Mouse (Mus musculus) adrenal gland, adult 2 months (tissue): ENCODE measurements around the gene Krtap5-3. TPM values are rescaled to one million over a fixed set of nuclear protein-coding genes. Genes with fewer than 3 reads are reported as not detected.

Experiments used
- polyA plus RNA-seq: library from polyadenylated mRNA; depleted of rRNA; stranded (reverse); fragments of >200 nt; gene quantifications from 2 replicates; pipeline ENCODE4 v1.2.3, GENCODE M21; 2012; rRNA removed
- total RNA-seq, 2 experiments: library from RNA; stranded (reverse); gene quantifications; 2 replicates each; pipeline ENCODE4 v1.2.3; 2021

Krtap5-3 gene
- total and polyA plus RNA-seq, 3 experiments, result not detected

Other genes with a start within 250 kb of the Krtap5-3 start
- 10 to 100 TPM; 52.3 to 59.3 TPM for gene Mob2, start 140.3 kb upstream of the Krtap5-3 start, total RNA-seq
- gene Mob2, start 140.3 kb upstream of the Krtap5-3 start, polyA plus RNA-seq, result 33.1 and 38.2 TPM in 2 replicates
- gene Dusp8, start 105.5 kb upstream of the Krtap5-3 start, total RNA-seq, result 10 to 100 TPM; 11.1 to 15.9 TPM
- gene Dusp8, start 105.5 kb upstream of the Krtap5-3 start, polyA plus RNA-seq, result 10.7 and 13.2 TPM in 2 replicates
- not detected for gene Gm45618, start 80.6 kb upstream of the Krtap5-3 start, total RNA-seq
- not detected in 2 replicates for gene Gm45618, start 80.6 kb upstream of the Krtap5-3 start, polyA plus RNA-seq
- gene Gm39115, start 65.3 kb upstream of the Krtap5-3 start, total RNA-seq, result not detected
- gene Gm39115, start 65.3 kb upstream of the Krtap5-3 start, polyA plus RNA-seq, result not detected in 2 replicates
- gene Gm45337, start 56.8 kb upstream of the Krtap5-3 start, total RNA-seq, result not detected
- not detected in 2 replicates for gene Gm45337, start 56.8 kb upstream of the Krtap5-3 start, polyA plus RNA-seq
- not detected for gene Gm29735, start 44.3 kb upstream of the Krtap5-3 start, total RNA-seq
- not detected in 2 replicates for gene Gm29735, start 44.3 kb upstream of the Krtap5-3 start, polyA plus RNA-seq
- gene Gm4553, start 35.6 kb upstream of the Krtap5-3 start, total RNA-seq, result not detected
- not detected in 2 replicates for gene Gm4553, start 35.6 kb upstream of the Krtap5-3 start, polyA plus RNA-seq
- gene Krtap5-2, start 25.4 kb upstream of the Krtap5-3 start, total RNA-seq, result not detected
- gene Krtap5-2, start 25.4 kb upstream of the Krtap5-3 start, polyA plus RNA-seq, result not detected in 2 replicates
- not detected for gene Gm10153, start 11.0 kb upstream of the Krtap5-3 start, total RNA-seq
- gene Gm10153, start 11.0 kb upstream of the Krtap5-3 start, polyA plus RNA-seq, result not detected in 2 replicates
- not detected for gene Gm7579, start 10.5 kb downstream of the Krtap5-3 start, total RNA-seq
- gene Gm7579, start 10.5 kb downstream of the Krtap5-3 start, polyA plus RNA-seq, result not detected in 2 replicates
- not detected for gene Krtap5-5, start 28.6 kb downstream of the Krtap5-3 start, total RNA-seq
- 0.11 TPM in 1 of 2 replicates, not detected in the other for gene Krtap5-5, start 28.6 kb downstream of the Krtap5-3 start, polyA plus RNA-seq
- not detected for gene Gm40460, start 39.7 kb downstream of the Krtap5-3 start, total RNA-seq
- gene Gm40460, start 39.7 kb downstream of the Krtap5-3 start, polyA plus RNA-seq, result not detected in 2 replicates
- not detected for gene Gm2431, start 57.0 kb downstream of the Krtap5-3 start, total RNA-seq
- not detected in 2 replicates for gene Gm2431, start 57.0 kb downstream of the Krtap5-3 start, polyA plus RNA-seq
- not detected for gene Gm4559, start 73.0 kb downstream of the Krtap5-3 start, total RNA-seq
- not detected in 2 replicates for gene Gm4559, start 73.0 kb downstream of the Krtap5-3 start, polyA plus RNA-seq
- gene Krtap5-1, start 95.8 kb downstream of the Krtap5-3 start, total RNA-seq, result not detected
- not detected in 2 replicates for gene Krtap5-1, start 95.8 kb downstream of the Krtap5-3 start, polyA plus RNA-seq
- not detected for gene Krtap5-4, start 102.2 kb downstream of the Krtap5-3 start, total RNA-seq
- not detected in 2 replicates for gene Krtap5-4, start 102.2 kb downstream of the Krtap5-3 start, polyA plus RNA-seq
- gene Ifitm10, start 172.4 kb downstream of the Krtap5-3 start, total RNA-seq, result 1 to 10 TPM; 3.0 to 5.8 TPM
- 12.0 and 15.2 TPM in 2 replicates for gene Ifitm10, start 172.4 kb downstream of the Krtap5-3 start, polyA plus RNA-seq
- gene Gm49369, start 181.3 kb downstream of the Krtap5-3 start, total RNA-seq, result 1 to 10 TPM; 2.9 to 6.9 TPM
- not detected in 2 replicates for gene Gm49369, start 181.3 kb downstream of the Krtap5-3 start, polyA plus RNA-seq
- gene Ctsd, start 186.7 kb downstream of the Krtap5-3 start, total RNA-seq, result 1,000 to 10,000 TPM in 1 of 2 experiments, 100 to 1,000 TPM in 1; 904 to 1,338 TPM
- gene Ctsd, start 186.7 kb downstream of the Krtap5-3 start, polyA plus RNA-seq, result 889 and 996 TPM in 2 replicates
- not detected for gene Syt8, start 233.5 kb downstream of the Krtap5-3 start, total RNA-seq
- 0.16 and 0.20 TPM in 2 replicates for gene Syt8, start 233.5 kb downstream of the Krtap5-3 start, polyA plus RNA-seq
- under 1 TPM; 0.62 to 0.63 TPM for gene Tnni2, start 240.4 kb downstream of the Krtap5-3 start, total RNA-seq
- 0.15 TPM in 1 of 2 replicates, not detected in the other for gene Tnni2, start 240.4 kb downstream of the Krtap5-3 start, polyA plus RNA-seq